Mouse (Mus musculus) brain, embryonic 14.5 days (tissue): ENCODE measurements around the gene Oprd1.

ENCODE experiments used
- CTCF ChIP-seq: fragments of 200-500 bp; IDR thresholded peaks from 2 replicates; pipeline ENCODE4 v1.5.1; 2012; ENCODE audit warnings: inconsistent platforms, mild to moderate bottlenecking, moderate library complexity, borderline replicate concordance; ENCODE audit not compliant: insufficient read depth, insufficient read length; ENCODE audit errors: extremely low read depth
- POLR2A ChIP-seq: fragments of 200-500 bp; IDR thresholded peaks from 2 replicates; pipeline ENCODE4 v1.6.1; 2012; ENCODE audit warnings: mild to moderate bottlenecking, inconsistent platforms, borderline replicate concordance; ENCODE audit not compliant: poor library complexity, insufficient read depth, insufficient read length, severe bottlenecking; ENCODE audit errors: extremely low read depth

DNA sequence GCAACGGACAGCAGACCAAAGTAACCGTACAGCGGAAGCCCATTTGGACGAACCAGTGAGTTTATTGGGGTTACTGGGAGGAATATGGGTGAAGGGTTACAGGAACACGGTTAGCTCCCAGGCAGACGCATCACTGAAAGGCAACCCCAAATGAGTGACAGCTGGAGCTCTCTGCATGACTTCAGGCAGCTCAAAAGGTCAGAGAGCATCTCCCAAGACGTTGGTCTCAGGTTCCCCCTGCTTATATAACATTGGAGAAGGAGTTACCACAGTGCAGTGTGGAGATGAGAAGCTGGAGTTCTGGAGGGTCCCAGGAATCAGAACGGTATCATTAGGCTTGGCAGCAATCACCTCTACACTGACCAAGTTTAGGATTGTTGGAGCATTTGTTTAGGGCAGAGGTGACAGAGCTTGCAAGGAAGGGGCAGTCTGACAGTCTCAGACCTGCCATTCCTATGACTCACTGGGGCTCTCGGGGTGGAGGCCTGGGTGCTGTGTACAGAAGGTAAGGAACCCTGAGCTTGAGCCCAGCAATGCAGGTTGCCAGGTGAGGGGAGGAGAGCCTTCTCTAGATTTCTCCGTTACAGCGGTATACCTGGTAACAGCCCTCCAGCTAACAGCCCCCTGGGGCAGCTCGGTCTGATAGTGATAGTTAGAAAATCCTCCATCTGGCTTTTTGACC lies 12.8 kb upstream of the Oprd1 start:
- TF ChIP-seq CTCF: no peak
- no peak for TF ChIP-seq POLR2A
